Mouse (Mus musculus): Measurements from ENCODE around the gene Kcnk15. TPM values are rescaled to one million over a fixed set of nuclear protein-coding genes. Genes with fewer than 3 reads are reported as not detected.

The Kcnk15 gene
- polyA plus RNA-seq (2014; fragmentation: Nextera tagmentation; extraction: Ambion mirVana): not detected in 2 replicates

DNA sequence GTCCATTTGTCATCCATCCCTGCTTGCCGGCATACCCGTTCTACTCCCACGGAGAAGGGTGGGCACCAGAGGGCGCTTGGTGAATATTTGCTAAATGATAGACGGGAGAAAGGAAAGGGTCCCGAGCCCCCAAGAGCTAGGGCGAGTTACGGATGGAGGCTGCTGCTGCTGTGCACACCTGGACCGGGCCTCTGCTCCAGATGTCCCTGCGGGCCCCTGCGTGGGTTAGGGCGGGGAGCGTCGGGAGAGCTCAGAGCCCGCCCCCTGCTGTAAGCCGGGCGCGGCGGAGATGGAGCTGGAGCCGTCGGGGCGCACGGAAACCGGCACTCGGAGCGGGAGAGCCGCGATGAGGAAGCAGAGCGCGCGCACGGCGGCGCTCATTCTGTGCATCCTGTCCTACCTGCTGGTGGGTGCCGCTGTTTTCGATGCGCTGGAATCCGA, at the start of gene Kcnk15:
Gene Kcnk15 (plus strand): TSS at position 191 of the 441 bp plus-strand sequence.
- H3K36me3 ChIP-seq (ENCODE audit: control insufficient read depth, insufficient read depth, low read length): no peaks in the 10 kb centered on the region
- no peaks in the 10 kb centered on the region for H3K9me3 ChIP-seq (ENCODE audit: control insufficient read depth, low read length)
- H3K9ac ChIP-seq (ENCODE audit: low read depth, low read length): no peak within 1 kb of the TSS
- DNase-seq (ENCODE audit: low spot score) (no peak), ATAC-seq (replicated peaks; ENCODE audit: low FRiP score) (no peak)
- WGBS: 3% methylated on average over 37 of the region's 38 CpGs
- H3K27ac ChIP-seq (ENCODE audit: low read depth, low read length): no peak within 1 kb of the TSS
- peak within 1 kb of the TSS; percentile 30 for H3K4me2 ChIP-seq
- H3K4me3 ChIP-seq (ENCODE audit: low read depth, low read length): peak within 1 kb of the TSS; percentile 20
- H3K27me3 ChIP-seq (replicated peaks; ENCODE audit: control insufficient read depth, insufficient read depth, low read length): peaks cover 69% of the 10 kb centered on the region
- H3K4me1 ChIP-seq (replicated peaks; ENCODE audit: control insufficient read depth, insufficient read depth, low read length): no peaks in the 10 kb centered on the region

DNA sequence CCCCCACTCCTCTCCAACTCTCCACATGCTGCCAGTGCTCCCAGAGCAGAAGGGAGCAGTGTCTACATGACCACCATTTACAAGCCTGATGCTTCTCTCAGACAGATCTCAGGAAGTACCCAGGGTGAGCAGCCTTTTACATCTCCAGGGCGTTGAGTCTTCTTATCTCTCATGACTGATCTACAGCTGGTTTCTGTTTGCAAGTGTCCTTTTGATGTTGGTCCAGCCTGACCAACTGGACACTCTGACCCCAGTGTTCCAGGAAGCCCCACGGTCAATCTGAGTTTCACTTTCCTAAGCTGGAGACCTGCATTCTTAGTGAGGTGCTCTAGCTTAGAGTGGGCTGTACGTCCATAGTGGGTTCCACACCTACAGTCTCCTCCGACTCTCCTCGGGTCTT, 49.6 kb upstream of the Kcnk15 start:
- no peaks in the 10 kb centered on the region for H3K9me3 ChIP-seq (ENCODE audit: control insufficient read depth, low read length)
- H3K27ac ChIP-seq (ENCODE audit: low read depth, low read length): no peak overlapping the region
- H3K4me1 ChIP-seq (replicated peaks; ENCODE audit: control insufficient read depth, insufficient read depth, low read length): no peaks in the 10 kb centered on the region
- DNase-seq (ENCODE audit: low spot score): no peak
- WGBS: 56% methylated on average over 5 of the region's 5 CpGs
- no peaks in the 10 kb centered on the region for H3K27me3 ChIP-seq (replicated peaks; ENCODE audit: control insufficient read depth, insufficient read depth, low read length)
- no peak overlapping the region for H3K4me2 ChIP-seq
- H3K36me3 ChIP-seq (ENCODE audit: control insufficient read depth, insufficient read depth, low read length): no peaks in the 10 kb centered on the region
- H3K9ac ChIP-seq (ENCODE audit: low read depth, low read length): no peak overlapping the region
- no peak overlapping the region for H3K4me3 ChIP-seq (ENCODE audit: low read depth, low read length)
- ATAC-seq (replicated peaks; ENCODE audit: low FRiP score): no peak

DNA sequence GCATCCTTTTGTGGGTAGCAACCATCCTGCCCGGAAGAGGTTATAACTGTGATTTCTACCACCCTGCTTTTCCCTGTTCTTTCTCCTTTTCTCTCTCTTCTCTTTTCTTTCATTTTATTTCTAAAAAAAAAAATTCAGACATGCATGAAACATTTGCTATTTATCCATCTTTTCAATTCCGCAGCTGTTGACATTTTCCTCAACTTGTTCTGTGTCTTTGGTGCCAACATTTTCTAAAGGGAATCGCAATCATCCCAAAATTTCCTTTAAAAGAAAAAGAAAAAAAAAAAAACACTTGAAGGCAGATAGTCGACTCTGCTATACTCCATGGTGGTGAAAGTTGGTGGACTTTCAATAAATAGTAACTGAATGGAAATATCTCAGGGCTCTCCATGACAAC, 44.3 kb upstream of the Kcnk15 start:
- WGBS: 95% methylated on average over 4 of the region's 4 CpGs
- H3K4me1 ChIP-seq (replicated peaks; ENCODE audit: control insufficient read depth, insufficient read depth, low read length): no peaks in the 10 kb centered on the region
- H3K27me3 ChIP-seq (replicated peaks; ENCODE audit: control insufficient read depth, insufficient read depth, low read length): no peaks in the 10 kb centered on the region
- H3K9ac ChIP-seq (ENCODE audit: low read depth, low read length): no peak overlapping the region
- no peak overlapping the region for H3K4me3 ChIP-seq (ENCODE audit: low read depth, low read length)
- H3K4me2 ChIP-seq: no peak overlapping the region
- H3K36me3 ChIP-seq (ENCODE audit: control insufficient read depth, insufficient read depth, low read length): no peaks in the 10 kb centered on the region
- H3K27ac ChIP-seq (ENCODE audit: low read depth, low read length): no peak overlapping the region
- no peaks in the 10 kb centered on the region for H3K9me3 ChIP-seq (ENCODE audit: control insufficient read depth, low read length)
- DNase-seq (ENCODE audit: low spot score) (no peak), ATAC-seq (replicated peaks; ENCODE audit: low FRiP score) (no peak)

DNA sequence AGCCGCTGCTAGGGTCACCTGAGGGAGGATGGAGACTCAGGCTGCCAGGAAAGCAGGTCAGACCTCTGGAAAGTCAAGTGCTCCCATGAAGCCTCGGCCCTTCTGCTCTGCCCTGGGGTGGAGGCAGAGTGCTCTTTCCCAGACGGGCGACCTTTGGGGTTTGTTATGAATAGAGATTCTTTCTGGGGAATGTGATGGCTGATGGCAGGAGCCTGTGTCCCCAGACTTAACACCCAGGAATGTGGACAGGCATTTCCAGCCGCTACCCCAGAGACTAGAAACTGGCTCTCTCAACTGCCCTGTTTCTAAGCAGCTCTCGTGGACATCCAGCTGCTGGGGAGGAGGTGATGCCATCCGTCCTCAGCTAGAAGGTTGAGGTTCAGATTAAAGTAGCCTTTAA, 43.7 kb upstream of the Kcnk15 start:
- Histone ChIP-seq H3K27me3 (replicated peaks; ENCODE audit: control insufficient read depth, insufficient read depth, low read length) (no peaks in the 10 kb centered on the region), H3K9me3 (ENCODE audit: control insufficient read depth, low read length) (no peaks in the 10 kb centered on the region), H3K4me2 (no peak overlapping the region), H3K36me3 (ENCODE audit: control insufficient read depth, insufficient read depth, low read length) (no peaks in the 10 kb centered on the region), H3K4me1 (replicated peaks; ENCODE audit: control insufficient read depth, insufficient read depth, low read length) (no peaks in the 10 kb centered on the region), H3K27ac (ENCODE audit: low read depth, low read length) (no peak overlapping the region), H3K9ac (ENCODE audit: low read depth, low read length) (no peak overlapping the region), H3K4me3 (ENCODE audit: low read depth, low read length) (no peak overlapping the region)
- DNase-seq (ENCODE audit: low spot score) (no peak), ATAC-seq (replicated peaks; ENCODE audit: low FRiP score) (no peak)
- 59% methylated on average over 7 of the region's 7 CpGs for WGBS

DNA sequence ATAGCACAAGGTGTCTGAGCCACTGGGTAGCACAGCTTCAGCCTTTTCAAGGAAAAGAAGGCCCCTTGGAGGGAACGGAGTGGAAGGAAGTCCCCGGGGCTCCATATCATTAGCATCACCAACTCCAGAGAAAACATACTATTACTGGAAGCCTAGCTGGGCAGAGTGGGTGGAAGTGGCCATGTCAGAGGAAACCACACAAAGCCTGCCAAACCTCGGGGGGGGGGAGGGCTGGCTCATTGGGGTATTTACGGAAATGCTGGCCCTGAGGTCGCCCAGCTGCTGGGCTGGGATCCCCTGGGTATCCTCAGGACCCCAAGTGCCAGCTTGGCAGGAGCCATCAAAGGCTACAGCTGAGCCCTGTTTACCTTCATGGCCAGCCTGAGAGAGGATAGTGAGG, 40.4 kb upstream of the Kcnk15 start:
- DNase-seq (ENCODE audit: low spot score): no peak
- no peaks in the 10 kb centered on the region for H3K4me1 ChIP-seq (replicated peaks; ENCODE audit: control insufficient read depth, insufficient read depth, low read length)
- H3K27ac ChIP-seq (ENCODE audit: low read depth, low read length): no peak overlapping the region
- H3K4me2 ChIP-seq: no peak overlapping the region
- ATAC-seq (replicated peaks; ENCODE audit: low FRiP score): no peak
- H3K27me3 ChIP-seq (replicated peaks; ENCODE audit: control insufficient read depth, insufficient read depth, low read length): no peaks in the 10 kb centered on the region
- H3K36me3 ChIP-seq (ENCODE audit: control insufficient read depth, insufficient read depth, low read length): no peaks in the 10 kb centered on the region
- WGBS: 25% methylated on average over 5 of the region's 5 CpGs
- H3K9ac ChIP-seq (ENCODE audit: low read depth, low read length): no peak overlapping the region
- H3K4me3 ChIP-seq (ENCODE audit: low read depth, low read length): no peak overlapping the region
- no peaks in the 10 kb centered on the region for H3K9me3 ChIP-seq (ENCODE audit: control insufficient read depth, low read length)

DNA sequence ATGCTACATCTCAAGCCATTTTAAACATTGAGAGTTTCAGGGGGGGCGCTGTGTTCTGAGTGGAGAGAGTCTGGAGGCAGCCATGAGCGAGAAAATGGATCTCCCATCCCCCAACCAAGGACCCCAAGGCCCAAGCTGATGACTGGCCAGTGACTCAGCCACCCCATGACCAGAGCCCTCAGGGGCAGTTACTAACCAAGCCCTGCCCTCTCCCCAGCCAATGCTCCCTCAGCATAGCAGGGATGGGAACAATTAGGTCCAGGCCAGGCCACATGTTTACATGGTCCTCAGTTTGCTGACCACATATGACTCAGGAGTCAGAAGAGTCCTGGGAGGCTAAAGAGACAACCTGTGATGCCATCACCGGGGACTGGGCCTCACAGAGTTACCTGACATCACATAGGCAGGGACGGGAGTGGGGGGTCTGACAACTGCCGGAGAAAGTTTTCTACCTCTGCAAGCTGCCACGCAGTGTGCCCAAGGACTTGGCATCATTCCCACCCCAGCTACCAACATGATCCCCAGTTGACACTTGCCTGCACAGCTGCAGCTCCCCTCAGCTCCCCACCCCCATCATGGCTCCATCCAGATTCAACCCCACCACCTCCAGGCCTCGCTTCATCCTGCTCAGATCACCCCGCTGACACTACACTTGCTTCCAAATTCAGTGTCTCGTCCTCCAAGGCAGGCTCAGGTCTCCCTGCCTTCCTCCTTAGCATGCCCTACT, 38.5 kb upstream of the Kcnk15 start:
- Histone ChIP-seq H3K4me2 (no peak overlapping the region), H3K36me3 (ENCODE audit: control insufficient read depth, insufficient read depth, low read length) (no peaks in the 10 kb centered on the region), H3K9me3 (ENCODE audit: control insufficient read depth, low read length) (no peaks in the 10 kb centered on the region), H3K27me3 (replicated peaks; ENCODE audit: control insufficient read depth, insufficient read depth, low read length) (no peaks in the 10 kb centered on the region), H3K4me1 (replicated peaks; ENCODE audit: control insufficient read depth, insufficient read depth, low read length) (no peaks in the 10 kb centered on the region), H3K9ac (ENCODE audit: low read depth, low read length) (no peak overlapping the region), H3K4me3 (ENCODE audit: low read depth, low read length) (no peak overlapping the region), H3K27ac (ENCODE audit: low read depth, low read length) (no peak overlapping the region)
- 79% methylated on average over 9 of the region's 9 CpGs for WGBS
- DNase-seq (ENCODE audit: low spot score): no peak
- ATAC-seq (replicated peaks; ENCODE audit: low FRiP score): no peak; the same call in 1 of the 2 replicates

DNA sequence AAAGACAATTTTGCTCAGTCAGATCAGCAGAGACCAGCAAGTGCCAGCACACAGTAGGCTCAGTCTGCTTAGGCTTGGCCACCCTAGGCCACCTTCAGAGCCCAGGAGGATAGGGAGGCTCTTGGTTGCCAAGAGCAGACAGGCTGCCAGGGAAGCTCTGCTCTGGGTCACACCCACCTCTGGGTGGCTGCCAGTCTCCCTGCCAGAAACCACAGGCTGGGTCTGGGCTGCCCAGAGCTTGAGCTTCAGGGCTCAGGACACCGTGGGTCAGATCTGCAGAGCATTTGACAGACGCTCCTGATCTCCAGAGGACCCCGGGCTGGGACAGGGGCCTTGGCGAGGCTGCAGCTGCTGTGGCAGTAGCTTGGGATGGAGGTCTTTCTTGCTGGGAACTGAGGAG, 32.8 kb upstream of the Kcnk15 start, which contains the start of gene Ccn5:
Gene Ccn5 (plus strand): TSS at position 255 of the 400 bp plus-strand sequence.
- Histone ChIP-seq H3K27ac (ENCODE audit: low read depth, low read length) (no peak within 1 kb of the TSS), H3K36me3 (ENCODE audit: control insufficient read depth, insufficient read depth, low read length) (no peaks in the 10 kb centered on the region), H3K4me3 (ENCODE audit: low read depth, low read length) (no peak within 1 kb of the TSS), H3K9me3 (ENCODE audit: control insufficient read depth, low read length) (no peaks in the 10 kb centered on the region), H3K27me3 (replicated peaks; ENCODE audit: control insufficient read depth, insufficient read depth, low read length) (no peaks in the 10 kb centered on the region), H3K9ac (ENCODE audit: low read depth, low read length) (no peak within 1 kb of the TSS), H3K4me2 (no peak within 1 kb of the TSS), H3K4me1 (replicated peaks; ENCODE audit: control insufficient read depth, insufficient read depth, low read length) (no peaks in the 10 kb centered on the region)
- 71% methylated on average over 4 of the region's 4 CpGs for WGBS
- ATAC-seq (replicated peaks; ENCODE audit: low FRiP score) (no peak), DNase-seq (ENCODE audit: low spot score) (no peak)

DNA sequence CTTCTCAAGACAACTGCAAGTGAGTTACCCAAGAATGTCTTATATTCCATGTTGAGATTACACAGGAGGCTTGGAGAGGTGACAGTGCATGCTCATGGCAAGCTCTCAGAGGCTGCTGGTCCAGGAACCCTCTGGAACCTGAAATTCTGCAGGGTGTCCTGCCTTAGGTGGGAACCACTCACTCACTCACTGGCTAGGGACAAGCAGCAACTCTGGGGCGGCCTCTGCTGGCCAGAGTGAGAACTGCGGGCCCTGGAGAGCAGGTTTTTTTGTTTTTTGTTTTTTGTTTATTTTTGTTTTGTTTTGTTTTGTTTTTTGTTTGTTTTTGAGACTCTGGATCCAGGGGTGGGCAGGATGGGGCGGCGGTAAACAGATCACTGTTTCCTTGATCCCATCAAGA, 30.2 kb upstream of the Kcnk15 start:
- Histone ChIP-seq H3K9me3 (ENCODE audit: control insufficient read depth, low read length) (no peaks in the 10 kb centered on the region), H3K4me1 (replicated peaks; ENCODE audit: control insufficient read depth, insufficient read depth, low read length) (no peaks in the 10 kb centered on the region), H3K36me3 (ENCODE audit: control insufficient read depth, insufficient read depth, low read length) (no peaks in the 10 kb centered on the region), H3K9ac (ENCODE audit: low read depth, low read length) (no peak overlapping the region), H3K4me2 (no peak overlapping the region), H3K27ac (ENCODE audit: low read depth, low read length) (no peak overlapping the region), H3K4me3 (ENCODE audit: low read depth, low read length) (no peak overlapping the region), H3K27me3 (replicated peaks; ENCODE audit: control insufficient read depth, insufficient read depth, low read length) (no peaks in the 10 kb centered on the region)
- 6% methylated on average over 4 of the region's 4 CpGs for WGBS
- DNase-seq (ENCODE audit: low spot score) (peak; percentile 61), ATAC-seq (replicated peaks; ENCODE audit: low FRiP score) (no peak)

DNA sequence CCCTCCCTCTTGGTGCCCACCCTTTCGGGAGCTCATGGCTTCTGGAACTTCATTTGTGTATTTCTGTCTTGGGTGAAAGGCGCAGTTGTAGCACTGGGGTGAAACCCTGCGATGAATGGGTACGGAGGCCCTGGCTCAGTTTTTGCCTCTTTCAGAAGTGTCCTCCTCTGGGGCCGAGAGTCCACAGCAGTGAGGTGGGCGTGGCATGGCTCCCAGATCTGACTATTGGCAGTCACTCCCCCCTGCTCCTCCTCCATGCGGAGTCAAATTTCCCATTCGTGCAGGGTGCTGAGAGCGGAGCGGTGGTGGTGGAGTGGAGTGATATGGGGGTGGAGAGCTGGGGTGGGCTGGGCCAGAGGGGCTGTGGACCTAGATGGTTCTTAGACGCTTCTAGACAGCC, 29.7 kb upstream of the Kcnk15 start:
- Histone ChIP-seq H3K9me3 (ENCODE audit: control insufficient read depth, low read length) (no peaks in the 10 kb centered on the region), H3K4me1 (replicated peaks; ENCODE audit: control insufficient read depth, insufficient read depth, low read length) (no peaks in the 10 kb centered on the region), H3K27ac (ENCODE audit: low read depth, low read length) (no peak overlapping the region), H3K9ac (ENCODE audit: low read depth, low read length) (no peak overlapping the region), H3K27me3 (replicated peaks; ENCODE audit: control insufficient read depth, insufficient read depth, low read length) (no peaks in the 10 kb centered on the region), H3K4me2 (no peak overlapping the region), H3K36me3 (ENCODE audit: control insufficient read depth, insufficient read depth, low read length) (no peaks in the 10 kb centered on the region), H3K4me3 (ENCODE audit: low read depth, low read length) (no peak overlapping the region)
- DNase-seq (ENCODE audit: low spot score) (peak; percentile 43), ATAC-seq (replicated peaks; ENCODE audit: low FRiP score) (peak; percentile 71)
- WGBS: 37% methylated on average over 11 of the region's 11 CpGs
